Mouse (Mus musculus): ENCODE results near the gene Ttc17. TPM values are rescaled to one million over a fixed set of nuclear protein-coding genes. Genes with fewer than 3 reads are reported as not detected.

Gene Ttc17
- polyA plus RNA-seq, 1 experiment from 2014 or later, result 13.7 TPM

GRCm38 (mm10) chr2:94262917-94263529 is 143.5 kb downstream of the Ttc17 start:
- WGBS, result 7% methylated on average over 10 of the region's 13 CpGs
- TF ChIP-seq CTCF (IDR thresholded peaks at IDR 0.05) (no peak), EP300 (IDR thresholded peaks at IDR 0.05) (no peak)
- H3K27ac ChIP-seq (ENCODE audit: low read length), result no peak overlapping the region

GRCm38 (mm10) chr2:94254102-94254501 is 152.4 kb downstream of the Ttc17 start:
- DNase-seq (ENCODE audit: low spot score) (no peak), ATAC-seq (no peak)
- no peaks in the 10 kb centered on the region for H3K36me3 ChIP-seq (ENCODE audit: insufficient read depth, low read length)
- no peak overlapping the region for H3K9ac ChIP-seq (replicated peaks; ENCODE audit: low read depth)
- H3K27me3 ChIP-seq (replicated peaks; ENCODE audit: insufficient read depth, low read length), result no peaks in the 10 kb centered on the region
- H3K9me3 ChIP-seq (ENCODE audit: low read length), result no peaks in the 10 kb centered on the region
- H3K27ac ChIP-seq (ENCODE audit: low read length), result no peak overlapping the region
- H3K4me3 ChIP-seq (ENCODE audit: low read depth, low read length), result no peak overlapping the region
- no peak overlapping the region for H3K4me2 ChIP-seq (replicated peaks; ENCODE audit: low read depth, low read length)
- WGBS, result 17% methylated on average over 3 of the region's 3 CpGs
- H3K4me1 ChIP-seq (ENCODE audit: insufficient read depth, low read depth, low read length), result no peaks in the 10 kb centered on the region
- TF ChIP-seq CTCF (IDR thresholded peaks at IDR 0.05), result peak; percentile 55
- TF ChIP-seq EP300 (IDR thresholded peaks at IDR 0.05), result no peak

More at GRCm38 (mm10) chr2:94262917-94263529, 143.5 kb downstream of the Ttc17 start:
- H3K27me3 ChIP-seq (replicated peaks; ENCODE audit: insufficient read depth, low read length), result 0 out of 2 replicates have a peak, but pooled peaks cover 3% of the 10 kb centered on the region
- H3K4me1 ChIP-seq (ENCODE audit: insufficient read depth, low read depth, low read length), result 0 out of 2 replicates have a peak, but pooled peaks cover 5% of the 10 kb centered on the region
- DNase-seq (ENCODE audit: low spot score) (no peak), ATAC-seq (no peak)
- H3K4me2 ChIP-seq (replicated peaks; ENCODE audit: low read depth, low read length), result peak overlapping the region; percentile 32; the same call in 1 of the 2 replicates
- no peaks in the 10 kb centered on the region for H3K36me3 ChIP-seq (ENCODE audit: insufficient read depth, low read length)
- no peak overlapping the region for H3K4me3 ChIP-seq (ENCODE audit: low read depth, low read length)
- no peaks in the 10 kb centered on the region for H3K9me3 ChIP-seq (ENCODE audit: low read length)
- no peak overlapping the region for H3K9ac ChIP-seq (replicated peaks; ENCODE audit: low read depth)

MicroRNA genes within 50 kb of the gene (microRNA counts, 519-probe panel; counts per million panel counts)
- microRNA mmu-miR-670, result not detected

Small RNAs within 50 kb of the gene (microRNA-seq; reads per million reads assigned to microRNA genes)
- gene Mir670, result not detected

Other genes starting within 250 kb of the Ttc17 start
- gene Hsd17b12, start 248.7 kb downstream of the Ttc17 start, polyA plus RNA-seq (2015; fragmentation: Nextera tagmentation; extraction: Ambion mirVana), result 57.2 and 69.7 TPM in 2 replicates
- gene Api5, start 31.4 kb upstream of the Ttc17 start, polyA plus RNA-seq (2015; fragmentation: Nextera tagmentation; extraction: Ambion mirVana), result 74.3 and 77.3 TPM in 2 replicates